In genomic region chr13:56433466-56433865, GRCm38 (mm10) we compare ENCODE assay signal across 10 mouse cellular contexts. TPM values are rescaled to one million over a fixed set of nuclear protein-coding genes. Genes with fewer than 3 reads are reported as not detected.
DNase-seq lines count a peak whose midpoint lies in the region; ATAC-seq and TF ChIP-seq lines count a peak whose summit lies in the region.
"Had no signal": no experiment of that assay in that cellular context is flagged by ENCODE, and none has a peak within 500 bp of the region (broad histone marks: within the 10 kb centered on the region; RNA-seq: fewer than 3 reads in every experiment).

No protein-coding gene starts in this region.

- no peaks in the 10 kb centered on the region for H3K36me3 ChIP-seq in intestine, postnatal 0 days (ENCODE audit: control insufficient read depth, insufficient read depth)
- H3K36me3 ChIP-seq in intestine, embryonic 15.5 days = no peaks in the 10 kb centered on the region
- H3K36me3 ChIP-seq: lung, embryonic 15.5 days had no signal

- peak; percentile 94 for DNase-seq in ZHBTc4 (ENCODE audit: low read depth, low spot score)
- DNase-seq in cerebellum, postnatal 25 days = peak; percentile 81 to 86
- DNase-seq in frontal cortex, postnatal 36 days (ENCODE audit: low spot score in 2 of 2) = peak; percentile 55 to 60
- DNase-seq in layer of hippocampus, postnatal 25 days (ENCODE audit: extremely low spot score in 1 of 2, low spot score in 1 of 2) = peak; percentile 72 to 81
- DNase-seq in lung, postnatal 4 days = peak; percentile 47 to 65
- DNase-seq in testis, postnatal 14 days (ENCODE audit: low spot score) = peak; percentile 58

- H3K27me3 ChIP-seq in intestine, postnatal 0 days (replicated peaks; ENCODE audit: control insufficient read depth, insufficient read depth, low read length) = peaks cover 19% of the 10 kb centered on the region
- H3K27me3 ChIP-seq in intestine, embryonic 15.5 days (replicated peaks) = peaks cover 34% of the 10 kb centered on the region

- TF ChIP-seq CTCF in intestine, postnatal 0 days (IDR thresholded peaks at IDR 0.05; ENCODE audit: low read depth) = peak; percentile 86

- H3K9me3 ChIP-seq in intestine, postnatal 0 days (ENCODE audit: control insufficient read depth) = no peaks in the 10 kb centered on the region
- no peaks in the 10 kb centered on the region for H3K9me3 ChIP-seq in intestine, embryonic 15.5 days
- H3K9me3 ChIP-seq: lung, embryonic 15.5 days had no signal

- H3K27ac ChIP-seq in intestine, postnatal 0 days (ENCODE audit: low read depth, low read length) = no peak overlapping the region
- H3K27ac ChIP-seq in intestine, embryonic 15.5 days = no peak overlapping the region
- H3K27ac ChIP-seq: lung, embryonic 15.5 days had no signal

- no peak for ATAC-seq in intestine, postnatal 0 days
- ATAC-seq in intestine, embryonic 15.5 days = no peak

- H3K9ac ChIP-seq in intestine, postnatal 0 days (ENCODE audit: low read depth, low read length) = no peak overlapping the region
- H3K9ac ChIP-seq in intestine, embryonic 15.5 days = no peak overlapping the region
- H3K9ac ChIP-seq: lung, embryonic 15.5 days had no signal

- WGBS in intestine, postnatal 0 days = 18% methylated on average over 10 of the region's 10 CpGs
- WGBS in intestine, embryonic 15.5 days = 17% methylated on average over 10 of the region's 10 CpGs

- H3K4me1 ChIP-seq in intestine, postnatal 0 days (replicated peaks; ENCODE audit: control insufficient read depth, insufficient read depth, low read length) = no peaks in the 10 kb centered on the region; the same call in 1 of the 2 replicates
- peaks cover 8% of the 10 kb centered on the region for H3K4me1 ChIP-seq in intestine, embryonic 15.5 days (replicated peaks)

- H3K4me2 ChIP-seq in intestine, postnatal 0 days (replicated peaks; ENCODE audit: low read depth) = no peak overlapping the region
- H3K4me2 ChIP-seq in intestine, embryonic 15.5 days (replicated peaks) = no peak overlapping the region
- H3K4me2 ChIP-seq: lung, embryonic 15.5 days had no signal

- no peak overlapping the region for H3K4me3 ChIP-seq in intestine, postnatal 0 days (ENCODE audit: low read depth, low read length)
- H3K4me3 ChIP-seq in intestine, embryonic 15.5 days (replicated peaks) = no peak overlapping the region
- H3K4me3 ChIP-seq: lung, embryonic 15.5 days had no signal

RNA-seq across cellular contexts. Expression of gene Slc25a48, which starts 4.7 kb away (rescaled TPM):
- 0.03 TPM in 1 of 2 replicates, not detected in the other for polyA plus RNA-seq in intestine, postnatal 0 days (2015; fragmentation: Nextera tagmentation; extraction: Ambion mirVana)
- polyA plus RNA-seq in intestine, embryonic 15.5 days (2015; fragmentation: Nextera tagmentation; extraction: Ambion mirVana) = 0.10 and 0.13 TPM in 2 replicates
- total RNA-seq in layer of hippocampus, postnatal 25 days (2021) = not detected

RNA-seq across cellular contexts. Expression of gene Gm3045, which starts 7.1 kb away (rescaled TPM):
- polyA plus RNA-seq in intestine, postnatal 0 days (2015; fragmentation: Nextera tagmentation; extraction: Ambion mirVana) = not detected in 2 replicates
- not detected in 2 replicates for polyA plus RNA-seq in intestine, embryonic 15.5 days (2015; fragmentation: Nextera tagmentation; extraction: Ambion mirVana)
- not detected for total RNA-seq in layer of hippocampus, postnatal 25 days (2021)
- total RNA-seq: adrenal gland, postnatal 4 days had no signal
- polyA plus RNA-seq: lung, embryonic 15.5 days had no signal

RNA-seq across cellular contexts. Expression of gene Il9, which starts 48.6 kb away (rescaled TPM):
- not detected in 2 replicates for polyA plus RNA-seq in intestine, postnatal 0 days (2015; fragmentation: Nextera tagmentation; extraction: Ambion mirVana)
- not detected in 2 replicates for polyA plus RNA-seq in intestine, embryonic 15.5 days (2015; fragmentation: Nextera tagmentation; extraction: Ambion mirVana)
- total RNA-seq in layer of hippocampus, postnatal 25 days (2021) = not detected
- total RNA-seq: adrenal gland, postnatal 4 days had no signal
- polyA plus RNA-seq: lung, embryonic 15.5 days had no signal
